Mouse (Mus musculus): ENCODE measurements around the gene Map3k4. TPM values are rescaled to one million over a fixed set of nuclear protein-coding genes. Genes with fewer than 3 reads are reported as not detected.

Gene Map3k4
- 28.1 and 33.4 TPM in 2 replicates for polyA plus RNA-seq (2015; fragmentation: Nextera tagmentation; extraction: Ambion mirVana)

DNA sequence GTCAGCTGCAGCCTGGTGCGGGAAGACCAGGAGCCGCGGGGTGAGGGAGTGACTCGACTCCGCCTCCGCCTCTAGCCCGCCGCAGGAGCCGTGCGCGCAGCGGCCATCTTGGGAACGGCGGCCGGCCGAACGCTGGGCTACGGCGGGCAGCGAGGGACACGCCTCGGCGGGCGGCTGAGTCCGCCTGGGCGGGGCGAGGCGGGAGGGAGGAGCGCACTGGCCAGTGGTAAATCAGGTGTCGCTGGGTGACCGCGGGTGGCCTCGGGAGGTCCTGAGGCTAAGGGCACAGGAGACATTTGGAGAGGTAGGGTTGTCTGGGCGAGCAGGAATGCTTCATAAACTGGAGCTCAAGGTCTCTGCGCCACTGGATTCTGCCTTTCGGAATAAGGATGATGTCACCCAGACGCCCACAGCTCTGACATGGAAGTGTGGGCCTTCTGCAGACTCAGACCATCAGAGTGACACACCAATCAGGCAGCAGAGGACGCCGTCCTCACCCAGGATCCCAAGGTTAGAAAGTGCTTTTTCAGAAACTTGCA lies at the start of gene Map3k4:
Gene Map3k4, minus strand, starts transcription at position 134 of the 539 bp plus-strand sequence.
- Histone ChIP-seq H3K27me3 (ENCODE audit: control insufficient read depth, insufficient read depth, low read length) (no peaks in the 10 kb centered on the region), H3K9me3 (replicated peaks; ENCODE audit: control insufficient read depth, low read length) (no peaks in the 10 kb centered on the region), H3K9ac (ENCODE audit: low read length) (peak within 1 kb of the TSS; percentile 96), H3K4me2 (ENCODE audit: low read depth, low read length) (peak within 1 kb of the TSS; percentile 68), H3K36me3 (ENCODE audit: control insufficient read depth, insufficient read depth) (no peaks in the 10 kb centered on the region), H3K4me1 (ENCODE audit: control insufficient read depth, insufficient read depth, low read length) (peaks cover 37% of the 10 kb centered on the region), H3K27ac (ENCODE audit: low read length) (peak within 1 kb of the TSS; percentile 96), H3K4me3 (ENCODE audit: low read length) (peak within 1 kb of the TSS; percentile 93)
- peak; percentile 92 for ATAC-seq (replicated peaks; ENCODE audit: extremely low read depth, insufficient read depth, low FRiP score)
- WGBS, result under 1% methylated on average over 39 of the region's 39 CpGs

DNA sequence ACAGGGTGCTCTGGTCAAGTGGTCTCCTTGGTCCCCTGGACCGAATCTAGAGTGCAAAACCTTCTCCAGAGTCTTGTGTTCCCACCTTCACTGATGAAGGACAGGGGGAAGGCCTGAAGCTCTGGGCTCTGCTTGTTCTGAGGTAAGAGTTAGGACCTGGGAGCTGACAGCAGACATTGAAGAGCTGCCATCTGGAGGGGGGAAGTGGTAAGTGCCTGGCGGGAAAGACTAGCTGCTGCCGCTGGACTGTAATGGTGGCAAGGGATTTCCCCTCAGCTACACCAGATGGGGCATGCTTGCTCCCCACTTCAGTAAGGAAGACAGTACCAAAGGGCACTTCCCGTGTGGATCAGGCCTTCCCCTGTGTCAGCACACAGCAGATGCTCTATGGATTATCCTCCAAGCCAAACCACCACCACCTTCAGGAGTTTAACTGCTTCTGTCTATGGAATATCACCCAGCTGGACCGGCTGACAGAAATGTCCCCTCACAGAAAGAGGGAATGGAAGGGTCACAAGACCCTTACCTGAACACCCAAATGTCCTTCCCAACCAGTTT lies 48.9 kb upstream of the Map3k4 start:
- Histone ChIP-seq H3K4me1 (ENCODE audit: control insufficient read depth, insufficient read depth, low read length) (peaks cover 11% of the 10 kb centered on the region), H3K27me3 (ENCODE audit: control insufficient read depth, insufficient read depth, low read length) (no peaks in the 10 kb centered on the region), H3K4me2 (ENCODE audit: low read depth, low read length) (no peak overlapping the region), H3K9me3 (replicated peaks; ENCODE audit: control insufficient read depth, low read length) (no peaks in the 10 kb centered on the region), H3K9ac (ENCODE audit: low read length) (no peak overlapping the region), H3K4me3 (ENCODE audit: low read length) (no peak overlapping the region), H3K36me3 (ENCODE audit: control insufficient read depth, insufficient read depth) (no peaks in the 10 kb centered on the region), H3K27ac (ENCODE audit: low read length) (no peak overlapping the region)
- ATAC-seq (replicated peaks; ENCODE audit: extremely low read depth, insufficient read depth, low FRiP score), result peak; percentile 77
- 30% methylated on average over 5 of the region's 5 CpGs for WGBS

DNA sequence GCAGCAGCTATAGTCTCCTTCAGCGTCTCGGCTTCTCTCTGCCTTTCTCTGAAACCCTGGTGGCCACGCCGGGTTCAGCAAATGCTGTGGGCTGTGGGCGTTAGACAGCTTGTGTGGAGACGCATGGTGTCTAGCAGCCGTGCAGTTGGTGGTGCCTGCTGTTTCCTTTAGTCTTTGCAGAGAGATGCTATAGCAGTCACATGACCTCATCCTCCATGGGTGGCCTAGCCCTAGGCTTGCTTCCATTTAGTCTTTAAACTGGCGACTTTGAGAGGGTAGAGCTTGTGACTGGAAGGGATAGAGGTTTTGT lies 45.8 kb upstream of the Map3k4 start:
- H3K27ac ChIP-seq (ENCODE audit: low read length), result no peak overlapping the region
- peak overlapping the region; percentile 26; the same call in 1 of the 2 replicates for H3K4me2 ChIP-seq (ENCODE audit: low read depth, low read length)
- no peak overlapping the region for H3K9ac ChIP-seq (ENCODE audit: low read length)
- H3K36me3 ChIP-seq (ENCODE audit: control insufficient read depth, insufficient read depth), result no peaks in the 10 kb centered on the region
- ATAC-seq (replicated peaks; ENCODE audit: extremely low read depth, insufficient read depth, low FRiP score), result no peak; the same call in 1 of the 2 replicates
- H3K27me3 ChIP-seq (ENCODE audit: control insufficient read depth, insufficient read depth, low read length), result no peaks in the 10 kb centered on the region
- H3K9me3 ChIP-seq (replicated peaks; ENCODE audit: control insufficient read depth, low read length), result no peaks in the 10 kb centered on the region
- H3K4me1 ChIP-seq (ENCODE audit: control insufficient read depth, insufficient read depth, low read length), result peaks cover 6% of the 10 kb centered on the region; the same call in 1 of the 2 replicates
- H3K4me3 ChIP-seq (ENCODE audit: low read length), result no peak overlapping the region
- WGBS, result 65% methylated on average over 8 of the region's 8 CpGs

DNA sequence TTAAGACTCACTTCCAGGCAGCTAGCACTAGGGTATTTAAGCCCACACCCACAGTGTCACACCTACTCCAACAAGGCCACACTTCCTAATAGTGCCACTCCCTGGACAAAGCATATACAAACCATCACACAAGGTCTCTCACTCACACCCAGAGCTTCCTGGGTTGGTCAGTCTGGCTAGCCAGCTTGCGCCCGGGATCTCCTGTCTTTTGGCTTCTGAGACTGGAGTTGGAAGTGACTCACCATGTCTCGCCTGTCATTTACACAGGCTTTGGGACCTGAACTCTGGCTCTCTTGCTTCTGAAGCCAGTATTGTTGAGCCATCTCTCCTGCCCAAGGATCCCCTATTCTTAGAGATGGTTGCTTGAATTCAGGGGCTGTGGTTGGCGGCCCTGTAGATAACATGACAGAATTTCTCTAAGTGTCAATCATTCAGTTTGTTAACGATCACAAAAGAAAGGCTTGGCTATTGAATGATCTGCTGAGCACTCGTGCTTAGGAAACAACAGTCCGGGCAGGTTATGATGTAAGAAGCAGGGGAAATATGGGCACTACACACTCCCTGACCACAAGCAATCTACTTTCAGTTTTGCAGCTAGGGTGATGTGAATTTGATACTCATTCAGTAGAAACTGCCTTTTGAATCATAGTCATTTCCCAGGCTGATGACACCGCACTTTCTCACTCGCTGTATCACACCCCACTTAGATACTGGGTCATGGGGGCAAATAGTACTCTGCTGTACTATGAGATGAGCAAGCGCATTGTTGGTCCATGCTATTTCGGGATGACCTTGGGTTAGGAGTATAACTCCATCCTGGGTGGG lies 45.2 kb upstream of the Map3k4 start:
- H3K9ac ChIP-seq (ENCODE audit: low read length), result no peak overlapping the region
- WGBS, result 70% methylated on average over 11 of the region's 11 CpGs
- H3K27me3 ChIP-seq (ENCODE audit: control insufficient read depth, insufficient read depth, low read length), result no peaks in the 10 kb centered on the region
- no peaks in the 10 kb centered on the region for H3K36me3 ChIP-seq (ENCODE audit: control insufficient read depth, insufficient read depth)
- H3K4me1 ChIP-seq (ENCODE audit: control insufficient read depth, insufficient read depth, low read length), result peaks cover 6% of the 10 kb centered on the region; the same call in 1 of the 2 replicates
- H3K27ac ChIP-seq (ENCODE audit: low read length), result no peak overlapping the region
- H3K9me3 ChIP-seq (replicated peaks; ENCODE audit: control insufficient read depth, low read length), result no peaks in the 10 kb centered on the region
- no peak for ATAC-seq (replicated peaks; ENCODE audit: extremely low read depth, insufficient read depth, low FRiP score)
- H3K4me3 ChIP-seq (ENCODE audit: low read length), result no peak overlapping the region
- H3K4me2 ChIP-seq (ENCODE audit: low read depth, low read length), result 0 out of 2 replicates have a peak overlapping the region, but pooled peaks have one; percentile 26

DNA sequence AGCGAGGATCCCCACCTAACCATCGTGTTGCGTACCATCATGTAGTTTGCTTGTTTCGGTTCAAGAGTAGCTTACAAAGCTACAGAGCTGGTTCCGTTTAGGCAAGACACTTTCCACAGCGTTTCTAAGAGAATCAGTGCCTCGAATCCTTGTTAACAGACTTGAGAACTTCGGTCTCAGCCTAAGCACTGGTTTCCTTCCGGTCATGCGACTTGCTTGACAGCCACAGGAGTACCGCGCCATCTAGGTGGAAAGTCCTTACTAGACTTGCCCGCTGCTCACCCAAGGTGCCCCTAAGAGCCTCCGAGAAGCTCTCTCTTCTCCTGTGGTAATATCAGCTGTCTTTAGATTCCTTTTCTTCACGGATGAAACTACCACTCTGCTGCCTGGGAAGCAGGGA lies 41.3 kb upstream of the Map3k4 start:
- Histone ChIP-seq H3K4me2 (ENCODE audit: low read depth, low read length) (no peak overlapping the region), H3K9me3 (replicated peaks; ENCODE audit: control insufficient read depth, low read length) (no peaks in the 10 kb centered on the region), H3K4me3 (ENCODE audit: low read length) (no peak overlapping the region), H3K27me3 (ENCODE audit: control insufficient read depth, insufficient read depth, low read length) (no peaks in the 10 kb centered on the region), H3K27ac (ENCODE audit: low read length) (no peak overlapping the region), H3K4me1 (ENCODE audit: control insufficient read depth, insufficient read depth, low read length) (peaks cover 6% of the 10 kb centered on the region; the same call in 1 of the 2 replicates), H3K36me3 (ENCODE audit: control insufficient read depth, insufficient read depth) (no peaks in the 10 kb centered on the region), H3K9ac (ENCODE audit: low read length) (no peak overlapping the region)
- no peak for ATAC-seq (replicated peaks; ENCODE audit: extremely low read depth, insufficient read depth, low FRiP score)
- 81% methylated on average over 15 of the region's 15 CpGs for WGBS

DNA sequence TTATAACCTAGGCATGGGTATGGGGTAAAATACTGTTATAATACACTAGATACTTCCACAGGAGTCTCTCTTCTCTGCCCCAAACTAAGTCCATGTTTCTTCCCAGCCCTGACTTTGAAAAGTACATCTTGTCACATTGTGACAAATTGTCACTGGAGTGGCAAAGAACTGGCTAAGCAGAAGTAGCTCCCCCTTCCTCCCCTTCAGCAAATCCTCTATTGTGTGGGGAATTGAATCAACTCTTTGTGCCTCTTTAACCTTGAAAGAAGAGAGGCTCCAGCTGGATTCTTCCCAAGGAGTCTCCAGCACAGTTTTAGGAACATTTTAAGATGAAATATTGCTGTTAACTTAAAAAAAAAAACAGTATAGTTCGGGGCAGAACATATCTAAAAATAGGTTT lies 34.2 kb upstream of the Map3k4 start:
- Histone ChIP-seq H3K4me3 (ENCODE audit: low read length) (no peak overlapping the region), H3K36me3 (ENCODE audit: control insufficient read depth, insufficient read depth) (no peaks in the 10 kb centered on the region), H3K27me3 (ENCODE audit: control insufficient read depth, insufficient read depth, low read length) (no peaks in the 10 kb centered on the region), H3K4me2 (ENCODE audit: low read depth, low read length) (no peak overlapping the region), H3K9ac (ENCODE audit: low read length) (no peak overlapping the region), H3K9me3 (replicated peaks; ENCODE audit: control insufficient read depth, low read length) (no peaks in the 10 kb centered on the region), H3K27ac (ENCODE audit: low read length) (no peak overlapping the region), H3K4me1 (ENCODE audit: control insufficient read depth, insufficient read depth, low read length) (0 out of 2 replicates have a peak, but pooled peaks cover 3% of the 10 kb centered on the region)
- no peak for ATAC-seq (replicated peaks; ENCODE audit: extremely low read depth, insufficient read depth, low FRiP score)
- 45% methylated on average over 1 of the region's 1 CpGs for WGBS

DNA sequence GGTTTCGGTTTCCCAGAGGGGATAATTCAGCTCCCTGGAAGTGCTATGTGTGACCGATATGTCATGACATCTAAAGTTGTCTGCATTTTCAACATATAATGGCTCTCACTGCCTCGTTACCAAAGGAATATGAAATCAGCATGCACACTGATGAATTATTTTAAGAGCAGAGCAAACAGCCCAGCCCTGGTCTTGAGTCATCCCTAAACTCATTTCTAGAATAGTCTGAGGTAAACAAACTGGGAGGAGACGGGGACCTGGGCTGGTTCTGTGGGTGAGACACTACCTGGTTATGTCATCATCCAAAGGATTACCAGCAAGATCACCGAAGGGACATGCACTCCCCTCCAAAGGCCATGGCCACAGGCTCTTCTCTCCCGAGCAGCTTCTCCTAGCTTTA lies 33.0 kb upstream of the Map3k4 start:
- Histone ChIP-seq H3K36me3 (ENCODE audit: control insufficient read depth, insufficient read depth) (no peaks in the 10 kb centered on the region), H3K27ac (ENCODE audit: low read length) (no peak overlapping the region), H3K9ac (ENCODE audit: low read length) (no peak overlapping the region), H3K27me3 (ENCODE audit: control insufficient read depth, insufficient read depth, low read length) (no peaks in the 10 kb centered on the region), H3K9me3 (replicated peaks; ENCODE audit: control insufficient read depth, low read length) (no peaks in the 10 kb centered on the region), H3K4me1 (ENCODE audit: control insufficient read depth, insufficient read depth, low read length) (0 out of 2 replicates have a peak, but pooled peaks cover 3% of the 10 kb centered on the region), H3K4me3 (ENCODE audit: low read length) (no peak overlapping the region), H3K4me2 (ENCODE audit: low read depth, low read length) (no peak overlapping the region)
- ATAC-seq (replicated peaks; ENCODE audit: extremely low read depth, insufficient read depth, low FRiP score), result no peak
- whole genome bisulfite sequencing, result 81% methylated on average over 6 of the region's 6 CpGs

DNA sequence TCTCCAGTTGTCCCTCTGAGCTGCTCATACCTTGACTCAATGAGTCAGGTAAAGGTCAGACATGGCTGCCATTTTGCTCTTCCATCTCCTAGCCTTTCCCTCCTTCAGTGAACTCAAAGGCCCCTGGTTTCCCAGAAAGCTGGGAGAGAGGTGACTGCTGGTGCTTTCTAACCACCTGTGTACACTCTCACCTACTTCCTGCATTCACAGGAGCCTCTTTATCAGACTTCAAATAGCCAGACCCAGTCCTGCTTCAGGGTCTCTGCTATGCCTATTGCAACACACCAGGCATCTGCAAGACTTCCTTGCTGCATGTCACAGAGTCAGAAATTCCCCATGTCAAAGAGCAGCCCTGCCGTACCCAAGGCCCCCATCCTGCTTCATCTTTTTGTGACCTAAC lies 28.9 kb upstream of the Map3k4 start:
- 90% methylated on average over 1 of the region's 1 CpGs for WGBS
- H3K4me1 ChIP-seq (ENCODE audit: control insufficient read depth, insufficient read depth, low read length), result no peaks in the 10 kb centered on the region
- ATAC-seq (replicated peaks; ENCODE audit: extremely low read depth, insufficient read depth, low FRiP score), result no peak

More for the DNA sequence above, 28.9 kb upstream of the Map3k4 start:
- no peaks in the 10 kb centered on the region for H3K36me3 ChIP-seq (ENCODE audit: control insufficient read depth, insufficient read depth)
- H3K9ac ChIP-seq (ENCODE audit: low read length), result no peak overlapping the region
- no peaks in the 10 kb centered on the region for H3K9me3 ChIP-seq (replicated peaks; ENCODE audit: control insufficient read depth, low read length)
- H3K27ac ChIP-seq (ENCODE audit: low read length), result no peak overlapping the region
- H3K4me2 ChIP-seq (ENCODE audit: low read depth, low read length), result no peak overlapping the region
- no peak overlapping the region for H3K4me3 ChIP-seq (ENCODE audit: low read length)
- no peaks in the 10 kb centered on the region for H3K27me3 ChIP-seq (ENCODE audit: control insufficient read depth, insufficient read depth, low read length)
